Mouse (Mus musculus) frontal cortex, postnatal 14 days (tissue): ENCODE results near the gene Pdhb.
"Not testable (repeated sequence)": the region's sequence is repeated elsewhere in the genome, so short reads cannot be mapped to it uniquely, and the experiment has no call there.

Experiments
- DNase-seq, 2 experiments: peaks; one replicate each; pipeline ENCODE4 v3.0.0; 2022; ENCODE audit warnings: low spot score in 2 of 2

The Pdhb gene

DNA sequence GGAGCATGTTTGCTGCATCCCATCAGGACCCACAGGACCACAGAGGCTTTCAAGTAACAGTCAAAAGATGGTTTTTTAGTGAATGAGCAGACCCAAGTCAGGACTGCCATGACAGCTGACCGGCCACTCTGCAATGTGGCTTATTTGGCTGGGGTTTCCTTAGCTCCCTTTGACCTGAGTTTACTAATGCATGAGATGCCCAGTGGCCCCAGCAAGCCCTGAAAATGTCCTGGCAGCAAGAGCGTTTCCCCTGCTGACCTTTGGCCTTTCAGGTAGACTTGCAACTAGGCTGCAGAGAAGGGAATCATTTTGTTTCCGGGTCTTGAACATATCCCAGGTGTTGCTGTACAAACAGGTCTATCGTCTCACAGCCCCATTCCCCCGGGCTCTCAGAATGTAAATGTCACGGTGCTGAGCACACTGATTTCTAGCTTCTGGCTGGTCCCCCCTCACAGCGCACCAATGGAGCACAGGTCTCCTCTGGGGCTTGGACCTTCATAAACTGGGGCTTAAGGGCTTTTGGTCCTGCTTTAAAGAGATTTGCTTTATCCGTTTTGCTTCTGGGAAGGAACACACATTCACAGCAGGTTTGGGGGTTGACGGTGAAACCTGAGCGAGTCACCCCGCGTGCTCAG, 18.6 kb upstream of the Pdhb start:
- DNase-seq, result no peak

DNA sequence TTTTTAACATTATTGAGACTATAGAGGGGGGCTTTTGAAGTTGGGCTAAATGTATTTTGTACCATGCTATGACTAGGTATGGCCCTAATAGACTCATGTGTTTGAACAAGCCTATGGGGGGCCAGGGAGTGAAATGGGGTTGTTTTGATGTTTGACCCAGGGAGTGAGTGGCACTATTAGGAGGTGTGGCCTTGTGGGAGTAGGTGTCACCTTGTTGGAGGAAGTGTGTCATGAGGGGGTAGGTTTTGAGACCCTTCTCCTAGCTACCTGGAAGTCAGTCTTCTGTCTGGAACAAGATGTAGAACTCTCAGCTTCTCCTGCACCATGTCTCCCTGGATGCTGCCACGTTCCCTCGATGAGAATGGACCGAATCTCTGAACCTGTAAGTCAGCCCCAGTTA, 17.7 kb upstream of the Pdhb start:
- DNase-seq, result no peak

DNA sequence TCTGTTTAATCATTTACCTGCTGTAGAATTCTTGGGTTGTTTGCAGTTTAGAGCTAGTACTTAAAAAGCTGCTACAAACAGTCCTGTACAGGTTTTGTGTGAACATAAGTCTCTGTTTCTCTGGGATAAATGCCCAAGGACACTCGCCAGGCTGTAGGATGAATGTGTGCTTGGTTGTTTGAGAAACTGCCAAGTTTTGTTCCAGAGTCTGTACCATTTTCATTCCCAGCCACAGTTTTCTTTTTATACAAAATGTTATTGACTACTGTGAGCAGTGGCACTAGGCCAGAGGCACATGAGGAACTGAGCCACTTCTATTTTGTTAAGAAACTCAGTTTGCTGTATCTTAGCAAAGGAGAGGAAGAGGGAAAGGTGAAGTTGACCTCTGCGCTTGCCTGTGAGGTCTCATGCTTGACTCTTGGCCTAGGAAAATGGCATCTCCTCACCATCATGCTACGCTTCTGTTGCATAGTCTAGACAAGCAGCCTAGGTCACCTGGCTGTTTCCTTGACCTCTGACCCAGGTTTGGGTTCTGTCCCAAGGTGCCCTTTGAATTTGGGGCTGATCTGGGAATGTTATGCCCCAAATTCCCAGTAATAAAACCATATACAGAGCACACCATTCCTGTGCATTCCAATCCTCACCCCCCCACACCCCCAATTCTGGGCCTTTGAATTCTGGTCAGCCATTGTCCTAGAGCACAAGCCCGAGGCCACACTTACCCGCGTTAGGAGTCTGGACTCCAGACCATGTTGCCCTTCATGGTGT, 13.6 kb upstream of the Pdhb start:
- peak in 1 of 2 experiments; percentile 46 for DNase-seq

DNA sequence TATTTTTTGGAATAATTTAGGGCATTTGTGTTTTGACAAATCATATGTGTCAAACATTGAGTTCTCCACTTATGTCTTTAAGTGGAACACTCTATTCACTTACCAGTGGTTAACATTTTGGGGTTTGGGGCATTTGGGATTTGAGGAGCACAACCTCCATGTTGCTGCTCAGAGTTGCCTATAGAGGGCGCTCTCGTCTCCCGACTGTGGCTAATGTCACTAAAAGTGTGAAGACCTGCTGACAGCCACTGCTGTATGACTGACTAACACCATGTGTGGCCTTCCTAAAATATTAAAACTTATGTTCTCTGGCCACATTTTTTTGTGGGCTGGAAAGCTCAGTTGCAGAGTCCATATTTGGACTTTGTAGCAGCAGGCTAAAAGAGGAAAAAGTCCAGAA, 10.5 kb upstream of the Pdhb start:
- DNase-seq, result no peak

DNA sequence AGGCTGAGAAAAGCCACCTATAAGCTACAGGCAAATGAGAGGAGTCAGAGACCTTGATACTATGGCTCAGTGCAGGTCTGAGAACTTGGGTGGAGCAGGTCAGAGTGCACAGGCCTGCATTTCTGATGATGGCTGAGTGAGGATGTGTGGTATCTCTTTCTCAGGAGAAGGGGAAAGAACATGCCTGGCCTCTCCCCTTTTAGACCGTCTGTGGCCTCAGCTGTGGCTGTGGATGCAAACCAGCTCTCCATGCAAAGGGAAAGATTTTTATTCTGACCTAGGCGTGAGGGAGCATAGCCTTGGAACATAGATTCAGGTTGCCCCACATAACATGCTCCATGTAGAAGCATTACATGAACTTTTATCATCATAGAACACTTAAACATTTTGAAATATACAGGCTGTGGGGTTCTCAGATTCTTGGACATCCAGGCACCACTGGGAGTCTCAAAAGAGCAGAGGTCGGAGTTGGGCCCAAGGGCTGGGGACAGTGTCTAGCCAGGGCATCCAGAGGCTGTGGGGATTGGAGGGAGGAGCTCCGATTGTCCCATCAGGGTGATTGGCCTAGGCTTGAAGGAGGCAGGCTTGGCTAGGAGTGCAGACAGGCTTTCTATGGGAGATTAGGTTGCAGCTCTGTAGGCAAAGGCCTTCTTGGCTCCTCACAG, 7.7 kb upstream of the Pdhb start:
- DNase-seq, result no peak

DNA sequence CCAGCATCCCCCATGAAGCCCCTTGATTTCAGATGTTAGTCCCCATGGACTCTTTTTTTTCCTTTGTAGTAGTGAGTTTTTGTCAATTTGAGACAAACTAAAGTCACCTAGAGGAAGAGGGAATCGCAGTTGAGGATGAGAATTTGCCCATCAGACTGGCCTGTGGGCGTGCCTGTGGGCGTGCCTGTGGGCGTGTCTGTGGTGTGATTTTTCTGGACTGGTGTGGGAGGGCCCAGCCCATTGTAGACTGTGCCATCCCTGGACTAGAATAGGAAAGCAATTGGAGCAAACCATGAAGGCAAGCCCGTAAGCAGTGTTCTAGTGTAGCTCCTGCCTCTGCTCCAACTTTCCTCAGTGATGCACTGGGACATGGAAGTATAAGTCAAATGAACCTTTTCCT, 3.4 kb upstream of the Pdhb start:
- DNase-seq, result no peak

DNA sequence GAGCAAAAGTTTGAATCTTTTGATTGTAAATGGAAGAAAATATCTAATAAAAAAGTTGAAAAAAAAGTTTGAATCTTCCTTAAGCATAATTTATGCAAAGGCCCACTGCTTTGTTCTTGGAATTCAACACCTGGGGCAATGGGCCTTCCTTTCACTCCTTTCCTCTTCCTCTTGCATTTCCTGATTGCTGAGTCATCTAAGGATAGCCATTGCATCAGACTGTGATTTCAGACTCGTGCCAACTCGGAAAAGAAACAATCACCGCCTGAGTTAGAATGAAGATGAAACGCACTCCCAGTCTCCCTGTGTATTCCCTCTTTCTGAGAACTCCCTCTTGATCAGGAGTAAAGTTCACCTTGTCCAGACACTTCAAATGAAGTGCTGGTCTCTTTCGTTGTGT, 1.8 kb upstream of the Pdhb start:
- DNase-seq, result no peak

DNA sequence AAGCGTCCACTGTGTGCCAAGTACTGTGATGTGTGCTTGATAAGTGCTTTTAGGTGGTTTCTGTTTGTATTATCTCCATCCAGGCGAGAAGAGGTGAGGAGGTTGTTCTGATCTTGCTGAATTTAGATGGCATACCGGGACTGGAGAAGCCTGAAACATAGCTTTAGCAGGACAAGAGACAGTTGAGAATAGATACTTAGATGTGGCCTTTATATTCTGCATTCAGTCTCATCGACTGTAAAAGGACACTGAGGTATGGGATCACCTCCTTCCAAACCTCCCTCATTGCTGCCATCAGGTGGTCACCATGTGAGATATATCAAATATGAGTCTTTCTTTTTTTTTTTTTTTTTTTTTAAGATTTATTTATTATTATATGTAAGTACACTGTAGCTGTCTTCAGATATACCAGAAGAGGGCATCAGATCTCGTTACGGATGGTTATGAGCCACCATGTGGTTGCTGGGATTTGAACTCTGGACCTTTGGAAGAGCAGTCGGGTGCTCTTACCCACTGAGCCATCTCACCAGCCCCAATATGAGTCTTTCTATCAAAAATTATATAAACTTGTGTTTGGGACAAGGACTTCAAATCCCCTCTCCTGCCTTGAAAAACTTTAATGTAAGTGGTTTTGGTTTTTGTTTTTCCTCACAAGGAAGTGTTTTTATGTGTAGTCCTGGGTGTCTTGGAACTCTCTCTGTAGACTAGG, 871 bp upstream of the Pdhb start:
- DNase-seq, result not testable (repeated sequence)

DNA sequence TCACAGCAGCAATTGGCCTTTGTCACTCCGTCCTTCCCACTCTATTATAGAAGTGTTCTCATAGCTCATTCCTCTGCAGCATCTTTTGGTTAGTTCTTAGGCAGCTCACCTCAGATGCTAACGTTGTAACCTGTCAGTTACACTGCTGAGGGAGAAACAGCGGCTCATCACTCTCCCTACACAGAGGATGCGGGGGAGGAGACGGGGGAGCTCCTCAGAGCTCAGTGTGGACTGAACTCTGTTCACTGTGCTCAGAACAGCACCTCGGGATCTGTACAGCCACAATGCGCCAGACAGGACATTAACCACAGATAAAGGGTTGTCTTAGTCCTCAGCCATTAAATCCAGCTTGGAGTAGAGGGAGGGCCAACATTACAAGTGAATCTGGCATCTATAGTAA, 8.4 kb downstream of the Pdhb start:
- DNase-seq, result no peak

DNA sequence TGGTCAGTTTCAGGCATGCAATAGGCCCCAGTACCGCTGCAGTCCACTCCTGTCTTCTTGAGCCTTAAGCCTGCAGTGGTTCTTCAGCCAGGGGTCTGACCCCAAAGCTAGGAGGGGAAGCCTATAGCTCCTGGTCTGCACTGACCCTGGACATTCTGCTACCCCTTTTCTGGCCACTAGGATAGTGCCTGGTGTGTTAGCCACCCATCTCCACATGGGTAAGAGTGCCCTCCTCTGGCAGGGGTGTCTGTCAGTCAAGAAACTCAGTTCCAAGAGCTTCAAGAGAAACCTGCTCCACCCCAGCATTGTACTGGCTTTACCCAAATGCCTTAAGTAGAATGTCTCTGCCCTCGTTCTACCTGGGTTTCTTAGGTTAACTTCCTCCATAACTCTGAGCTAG, 11.0 kb downstream of the Pdhb start:
- no peak for DNase-seq

DNA sequence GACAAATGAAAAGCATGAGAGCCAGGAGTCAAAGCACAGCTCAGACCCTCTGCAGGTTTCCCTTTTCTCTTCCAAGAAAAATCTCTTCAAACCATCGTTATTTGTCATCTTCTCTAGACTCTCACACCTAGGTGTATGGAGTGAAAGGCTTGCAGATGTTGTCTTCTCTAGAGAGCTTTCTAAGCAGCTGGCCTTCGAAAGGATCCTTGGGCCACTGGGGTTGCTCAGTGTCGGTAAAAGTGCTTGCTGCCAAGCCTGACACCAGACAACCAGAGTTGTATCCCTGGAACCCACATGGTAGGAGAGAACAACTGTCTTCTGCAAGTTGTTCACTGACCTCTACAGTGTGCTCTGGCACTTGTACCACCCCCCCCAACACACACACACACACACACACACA, 13.7 kb downstream of the Pdhb start:
- no peak for DNase-seq

DNA sequence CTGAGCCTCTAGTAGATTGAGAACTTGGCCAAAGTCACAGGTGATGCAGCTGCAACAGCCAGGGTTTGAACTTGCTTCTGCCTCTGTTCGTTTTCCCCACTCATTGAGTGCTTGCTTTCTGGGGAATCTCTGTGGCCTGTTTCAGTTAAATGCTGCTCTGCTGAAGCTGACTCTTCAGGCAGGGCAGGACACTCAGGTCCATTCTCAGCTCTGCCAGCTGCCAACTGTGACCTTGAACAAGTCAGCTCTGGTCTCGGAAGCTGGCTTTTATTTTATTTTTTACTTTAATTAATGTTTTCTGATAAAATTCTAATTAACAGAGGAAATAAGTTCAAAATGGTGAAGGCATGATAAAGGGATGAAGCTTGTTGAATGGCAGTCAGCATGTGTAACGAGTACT, 14.1 kb downstream of the Pdhb start:
- no peak for DNase-seq

DNA sequence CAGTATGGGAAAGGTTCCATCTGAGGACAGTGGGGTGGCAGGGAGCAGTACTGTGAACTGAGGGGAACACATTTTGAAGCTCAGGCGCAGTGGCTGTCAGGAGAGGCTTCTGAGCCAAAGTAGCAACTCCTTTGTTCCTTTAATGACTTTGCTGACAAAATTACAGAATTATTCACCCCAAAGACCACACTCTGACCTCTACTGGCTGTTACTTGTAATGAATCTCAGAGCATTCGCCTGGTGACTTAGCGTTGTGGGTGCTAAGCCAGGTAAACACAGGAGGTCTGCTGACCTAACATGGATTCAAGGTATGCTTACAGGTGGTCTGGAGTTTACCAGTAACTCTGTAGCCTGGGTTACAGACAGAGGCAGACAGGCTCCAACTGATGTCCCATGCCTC, 15.9 kb downstream of the Pdhb start:
- no peak for DNase-seq

DNA sequence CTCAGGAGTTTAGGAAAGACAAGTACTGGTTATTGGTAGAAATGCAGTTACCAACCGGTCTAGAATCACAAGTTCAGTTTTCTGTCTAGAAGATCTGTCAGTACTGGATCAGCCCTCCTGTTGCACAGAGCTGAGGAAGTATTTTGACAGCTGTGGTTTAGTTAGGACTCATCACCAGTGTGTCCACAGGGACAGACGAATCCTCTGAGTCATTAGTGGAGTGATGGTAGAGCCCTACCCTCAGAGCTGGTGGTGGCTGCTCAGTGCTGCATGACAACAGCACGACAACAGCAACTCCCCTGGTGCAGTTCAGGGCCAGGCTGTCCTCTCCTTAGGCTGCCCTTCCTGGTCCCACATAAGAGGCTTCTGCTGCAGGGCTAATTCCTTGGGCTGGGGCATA, 18.8 kb downstream of the Pdhb start:
- no peak for DNase-seq

DNA sequence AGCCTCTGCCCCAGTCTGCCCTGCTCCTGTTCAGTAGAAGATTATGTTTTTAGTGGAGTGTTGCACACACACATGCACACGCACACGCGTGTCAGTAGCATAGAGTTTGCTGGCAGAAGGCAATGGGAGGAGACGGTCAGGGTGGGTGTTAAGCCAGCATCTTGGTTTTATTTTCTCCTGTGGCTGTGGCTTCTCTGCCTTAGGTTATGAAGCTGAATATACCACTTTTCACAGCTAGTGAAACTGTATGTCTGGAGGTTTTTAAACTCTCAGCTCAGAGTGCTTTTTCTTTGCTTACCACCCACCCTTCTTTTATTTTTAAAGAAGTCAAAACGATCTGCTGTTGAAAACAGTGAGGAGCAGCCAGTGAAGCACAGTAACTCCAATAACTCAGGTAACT, 21.1 kb downstream of the Pdhb start:
- DNase-seq, result no peak

DNA sequence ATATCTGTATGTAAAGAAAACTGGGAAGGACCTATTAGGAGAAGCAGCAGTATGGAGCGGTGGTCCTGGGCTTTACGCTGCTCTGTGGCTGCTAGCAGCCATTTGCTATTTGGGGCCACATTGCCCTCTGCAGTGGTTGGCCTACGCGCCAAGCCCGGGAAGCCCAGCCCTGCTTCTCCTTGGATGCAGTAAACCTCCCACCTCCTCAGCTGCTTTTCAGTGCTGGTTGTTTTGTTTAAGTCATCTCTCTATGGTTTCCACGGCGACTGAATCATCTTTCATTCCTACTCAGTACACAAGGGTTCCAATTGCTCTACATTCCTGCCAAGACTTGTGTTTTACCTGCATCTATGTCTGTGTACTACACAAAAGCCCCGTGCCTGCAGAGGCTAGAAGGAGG, 24.0 kb downstream of the Pdhb start:
- DNase-seq, result no peak

DNA sequence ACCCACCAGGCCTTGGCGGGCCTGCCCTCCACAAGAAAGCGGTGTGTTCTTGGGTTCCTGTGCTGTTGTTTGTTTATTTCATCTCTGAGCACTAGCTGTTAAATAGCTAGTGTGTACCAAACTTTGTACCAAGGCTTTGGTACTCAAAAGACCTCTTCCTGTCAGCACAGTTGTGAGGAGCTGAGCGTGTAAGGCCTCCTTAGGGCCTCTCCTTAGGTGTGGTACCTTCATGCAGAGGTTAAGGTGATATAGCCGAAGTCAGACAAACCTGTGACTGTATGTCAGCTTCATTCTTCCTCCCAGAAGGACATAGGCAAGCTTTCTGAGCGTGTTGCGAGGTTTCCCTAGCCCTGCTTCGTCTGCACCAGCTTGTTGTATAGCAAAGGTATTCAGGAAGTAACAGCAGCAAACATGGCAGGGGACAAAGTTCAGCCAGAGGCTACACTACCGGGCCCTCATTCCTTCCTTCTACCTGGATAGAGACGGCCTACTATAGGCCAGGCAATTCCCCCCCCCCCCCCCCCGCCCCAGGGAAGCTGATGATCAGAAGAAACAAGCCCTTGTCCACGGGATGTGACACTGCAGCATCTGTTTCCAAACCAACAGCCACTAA, 26.1 kb downstream of the Pdhb start:
- DNase-seq, result no peak

DNA sequence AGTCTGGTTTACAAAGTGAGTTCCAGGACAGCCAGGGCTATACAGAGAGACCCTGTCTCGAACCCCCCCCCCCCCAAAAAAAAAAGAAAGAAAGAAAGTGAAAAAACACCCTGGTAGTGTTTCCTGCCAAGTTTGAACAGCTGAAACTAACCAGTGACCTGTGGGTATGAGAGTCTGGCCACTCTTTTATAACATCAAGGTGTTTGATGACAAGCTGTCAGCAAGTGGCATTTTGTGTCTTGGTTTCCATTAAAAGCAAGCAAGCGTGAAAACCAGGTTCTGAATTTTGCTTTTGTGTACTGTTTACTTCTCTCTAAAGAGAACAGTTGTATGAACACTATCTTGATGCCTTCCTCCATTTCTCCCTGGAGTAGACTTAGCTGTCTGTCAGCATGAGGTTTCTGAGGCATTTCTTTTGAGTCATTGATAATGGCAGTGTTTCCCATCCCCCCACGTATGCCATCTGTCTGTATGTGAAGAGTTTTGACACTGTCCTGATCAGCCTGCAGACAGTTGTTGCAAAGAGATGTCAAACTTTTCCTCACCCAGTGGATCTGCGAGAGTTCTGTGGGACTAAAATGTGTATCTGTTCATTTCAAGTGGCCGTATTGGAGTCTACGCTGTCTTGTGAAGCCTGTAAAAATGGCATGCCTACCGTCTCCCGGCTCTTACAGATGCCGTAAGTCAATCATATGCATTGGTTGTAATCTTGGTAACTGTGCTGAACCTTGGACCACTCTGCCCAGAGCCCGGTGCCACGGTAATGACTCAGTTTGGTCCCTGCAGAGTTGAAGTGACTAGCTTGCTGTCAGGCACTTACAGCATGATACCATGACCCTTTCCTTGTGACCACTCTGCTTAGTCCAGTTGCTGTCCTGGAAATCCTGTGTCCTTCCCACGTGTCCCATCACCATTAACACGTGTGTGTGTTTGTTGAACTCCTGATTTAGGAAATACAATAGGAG, 26.9 kb downstream of the Pdhb start:
- no peak for DNase-seq

DNA sequence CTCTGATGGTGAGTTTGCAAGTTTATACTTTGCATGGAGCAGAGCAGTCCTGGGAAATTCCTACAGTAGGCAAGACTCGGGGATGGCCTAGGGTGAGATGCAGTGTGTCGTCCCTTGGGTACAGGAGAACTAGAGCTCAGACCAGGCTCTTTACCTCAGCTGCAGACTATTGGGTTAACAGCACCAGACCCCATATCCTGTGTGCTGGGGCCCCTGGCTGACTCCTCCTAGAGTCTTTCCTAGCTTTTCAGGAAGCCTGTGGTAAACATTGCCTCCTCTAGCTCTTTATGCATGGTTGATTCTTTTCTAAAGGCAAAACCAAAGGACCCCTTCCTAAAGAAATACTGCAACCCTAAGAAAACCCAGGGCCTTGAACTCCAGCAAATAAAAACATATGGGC, 31.7 kb downstream of the Pdhb start:
- DNase-seq, result no peak

DNA sequence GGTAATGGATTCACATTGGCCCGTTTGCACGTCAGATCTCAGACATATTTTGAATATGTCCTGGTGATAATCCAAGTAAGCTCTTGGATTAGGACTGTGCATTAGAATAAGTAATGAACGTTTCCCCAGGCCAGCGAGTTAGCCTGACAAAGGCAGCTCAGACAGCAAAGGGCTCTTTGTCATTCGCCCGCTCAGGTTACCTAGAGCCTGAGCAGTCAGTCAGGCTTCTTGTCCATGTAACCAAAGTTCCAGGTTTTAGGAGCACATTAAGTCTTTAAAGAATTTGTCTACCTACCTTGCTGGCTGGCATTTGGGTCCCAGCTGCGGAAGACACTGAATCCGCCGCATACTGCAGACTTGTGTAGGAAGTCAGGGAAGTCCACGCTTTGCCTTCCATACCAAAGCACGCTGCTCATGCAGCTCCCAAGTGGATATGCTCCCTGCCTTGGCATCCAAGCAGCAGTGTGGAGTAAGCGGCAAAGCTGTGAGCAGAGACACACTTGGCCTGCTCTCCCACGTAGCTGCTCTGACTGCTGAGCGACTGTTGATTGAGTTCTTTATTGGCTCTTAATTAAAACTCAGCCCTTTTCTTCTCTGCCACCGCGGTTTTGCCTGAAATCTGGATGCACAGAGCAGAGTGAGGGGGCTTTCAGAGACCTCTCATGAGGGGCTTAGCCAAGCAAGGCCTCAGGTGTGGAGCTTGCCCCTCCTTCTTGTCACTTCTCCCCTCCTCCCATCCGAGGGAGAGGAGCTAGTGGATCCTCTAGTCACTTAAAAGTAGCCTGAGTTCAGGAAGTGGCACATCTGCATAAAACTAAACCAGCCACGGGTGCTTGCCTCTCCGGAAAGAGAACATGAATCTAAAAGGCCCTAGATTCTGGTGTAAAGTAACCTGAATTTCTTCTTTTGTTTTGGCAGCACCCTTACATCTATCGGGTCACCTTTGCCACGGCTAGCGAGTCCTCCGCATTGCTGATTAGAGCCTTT, 32.8 kb downstream of the Pdhb start:
- no peak for DNase-seq
